Mouse (Mus musculus) granulocyte monocyte progenitor cell, adult 5-6 weeks (primary cell): ENCODE measurements around the gene Id3. TPM values are rescaled to one million over a fixed set of nuclear protein-coding genes. Genes with fewer than 3 reads are reported as not detected.

Experiments
- total RNA-seq, 2 experiments: library from RNA; stranded (forward) in 1 of 2; stranded (reverse) in 1 of 2; fragments of 200-712, 200-1000 nt in 1 of 2; fragments of >200 nt in 1 of 2; fragmentation: Nextera tagmentation in 1 of 2; gene quantifications; 2 replicates each; pipeline ENCODE4 v1.2.3; 2014 to 2017

Id3 gene
- total RNA-seq, 2 experiments from 2014 or later: not detected

Other genes with a start within 250 kb of the Id3 start
- 4.5 and 6.0 TPM in 2 replicates for gene Cnr2, start 248.1 kb upstream of the Id3 start, total RNA-seq (2014; fragmentation: Nextera tagmentation)
- gene Cnr2, start 248.1 kb upstream of the Id3 start, total RNA-seq (2017): 4.0 and 5.1 TPM in 2 replicates
- gene Fuca1, start 222.8 kb upstream of the Id3 start, total RNA-seq (2014; fragmentation: Nextera tagmentation): 62.1 and 116 TPM in 2 replicates
- gene Fuca1, start 222.8 kb upstream of the Id3 start, total RNA-seq (2017): 68.2 and 68.6 TPM in 2 replicates
- 51.5 and 61.2 TPM in 2 replicates for gene Hmgcl, start 197.0 kb upstream of the Id3 start, total RNA-seq (2014; fragmentation: Nextera tagmentation)
- gene Hmgcl, start 197.0 kb upstream of the Id3 start, total RNA-seq (2017): 36.6 and 40.8 TPM in 2 replicates
- 6.3 and 11.1 TPM in 2 replicates for gene Gale, start 179.8 kb upstream of the Id3 start, total RNA-seq (2014; fragmentation: Nextera tagmentation)
- 5.0 and 5.3 TPM in 2 replicates for gene Gale, start 179.8 kb upstream of the Id3 start, total RNA-seq (2017)
- 28.6 and 60.0 TPM in 2 replicates for gene Lypla2, start 170.9 kb upstream of the Id3 start, total RNA-seq (2014; fragmentation: Nextera tagmentation)
- 19.4 and 20.4 TPM in 2 replicates for gene Lypla2, start 170.9 kb upstream of the Id3 start, total RNA-seq (2017)
- gene Pithd1, start 156.2 kb upstream of the Id3 start, total RNA-seq (2014; fragmentation: Nextera tagmentation): 21.2 and 24.7 TPM in 2 replicates
- gene Pithd1, start 156.2 kb upstream of the Id3 start, total RNA-seq (2017): 29.1 and 38.0 TPM in 2 replicates
- 49.1 and 52.3 TPM in 2 replicates for gene Eloa, start 121.7 kb upstream of the Id3 start, total RNA-seq (2014; fragmentation: Nextera tagmentation)
- 62.1 and 63.6 TPM in 2 replicates for gene Eloa, start 121.7 kb upstream of the Id3 start, total RNA-seq (2017)
- gene Rpl11, start 90.1 kb upstream of the Id3 start, total RNA-seq (2014; fragmentation: Nextera tagmentation): 1,756 and 1,826 TPM in 2 replicates
- 806 and 1,025 TPM in 2 replicates for gene Rpl11, start 90.1 kb upstream of the Id3 start, total RNA-seq (2017)
- gene E2f2, start 28.9 kb downstream of the Id3 start, total RNA-seq (2014; fragmentation: Nextera tagmentation): 2.9 and 9.4 TPM in 2 replicates
- 3.7 and 4.3 TPM in 2 replicates for gene E2f2, start 28.9 kb downstream of the Id3 start, total RNA-seq (2017)
- not detected in 2 replicates for gene Asap3, start 62.9 kb downstream of the Id3 start, total RNA-seq (2014; fragmentation: Nextera tagmentation)
- gene Asap3, start 62.9 kb downstream of the Id3 start, total RNA-seq (2017): not detected in 2 replicates
- gene Tcea3, start 104.2 kb downstream of the Id3 start, total RNA-seq (2014; fragmentation: Nextera tagmentation): not detected in 2 replicates
- gene Tcea3, start 104.2 kb downstream of the Id3 start, total RNA-seq (2017): not detected in 2 replicates
- 4.1 and 7.0 TPM in 2 replicates for gene Zfp46, start 141.2 kb downstream of the Id3 start, total RNA-seq (2014; fragmentation: Nextera tagmentation)
- 11.6 and 16.0 TPM in 2 replicates for gene Zfp46, start 141.2 kb downstream of the Id3 start, total RNA-seq (2017)
- gene Hnrnpr, start 167.4 kb downstream of the Id3 start, total RNA-seq (2014; fragmentation: Nextera tagmentation): 128 and 164 TPM in 2 replicates
- gene Hnrnpr, start 167.4 kb downstream of the Id3 start, total RNA-seq (2017): 172 and 194 TPM in 2 replicates